Mouse (Mus musculus) C2C12 (cell line): ENCODE measurements around the gene Nrarp.

Experiments
- CTCF ChIP-seq: IDR thresholded peaks from one replicate; pipeline ENCODE4 v1.5.1; 2011; ENCODE audit not compliant: control insufficient read depth, insufficient read depth, insufficient read length
- FOSL1 ChIP-seq: IDR thresholded peaks from one replicate; pipeline ENCODE4 v1.8.0; 2011; ENCODE audit warnings: mild to moderate bottlenecking, low read length; ENCODE audit not compliant: poor library complexity, insufficient read depth, severe bottlenecking
- MYOD1 ChIP-seq: IDR thresholded peaks from one replicate; pipeline ENCODE4 v1.6.1; 2011; ENCODE audit warnings: low read depth; ENCODE audit not compliant: control insufficient read depth, insufficient read length
- USF1 ChIP-seq: IDR thresholded peaks from one replicate; pipeline ENCODE4 v1.6.1; 2011; ENCODE audit warnings: low read depth, mild to moderate bottlenecking, control low read depth, moderate library complexity

- no peak for TF ChIP-seq CTCF
- TF ChIP-seq MYOD1 = no peak
- TF ChIP-seq FOSL1 = no peak
- TF ChIP-seq USF1 = no peak
These were observed 8.8 kb upstream of the Nrarp start for GRCm38 (mm10) chr2:25171769-25172153.
